Mouse (Mus musculus) embryonic facial prominence, embryonic 14.5 days (tissue): Measurements from ENCODE around the gene Adipor2. TPM values are rescaled to one million over a fixed set of nuclear protein-coding genes. Genes with fewer than 3 reads are reported as not detected.

Source experiments
- ATAC-seq: fragments of 200-750 bp; cut with Nextera tagmentation; 2 replicates; pipeline ENCODE4 v1.8.0; 2017; ENCODE audit warnings: low read depth, moderate number of reproducible peaks, moderate TSS enrichment
- DNase-seq: peaks from one replicate; pipeline ENCODE4 v3.0.0-alpha.2; 2015; ENCODE audit warnings: low spot score
- H3K27ac ChIP-seq: fragments of 300-500 bp; sonication (generic); replicated peaks from 2 replicates; pipeline ENCODE4 v1.5.1; 2014; ENCODE audit warnings: low read depth, mild to moderate bottlenecking, low read length, moderate library complexity
- H3K27me3 ChIP-seq: fragments of 300-500 bp; sonication (generic); replicated peaks from 2 replicates; pipeline ENCODE4 v1.6.1; 2014; ENCODE audit warnings: low read length; ENCODE audit not compliant: control insufficient read depth, insufficient read depth
- H3K36me3 ChIP-seq: fragments of 300-500 bp; sonication (generic); 2 replicates; pipeline ENCODE4 v1.6.1; 2014; ENCODE audit warnings: low read length, mixed read lengths; ENCODE audit not compliant: control insufficient read depth, insufficient read depth
- H3K4me1 ChIP-seq: fragments of 300-500 bp; sonication (generic); 2 replicates; pipeline ENCODE4 v1.6.1; 2014; ENCODE audit warnings: antibody characterized with exemption, low read length; ENCODE audit not compliant: control insufficient read depth, insufficient read depth
- H3K4me2 ChIP-seq: fragments of 300-500 bp; sonication (generic); 2 replicates; pipeline ENCODE4 v1.6.1; 2014; ENCODE audit warnings: low read depth, mild to moderate bottlenecking, low read length, moderate library complexity, mixed read lengths
- H3K4me3 ChIP-seq: fragments of 300-500 bp; sonication (generic); 2 replicates; pipeline ENCODE4 v1.5.1; 2014; ENCODE audit warnings: low read depth, mild to moderate bottlenecking, low read length
- H3K9ac ChIP-seq: fragments of 300-500 bp; sonication (generic); 2 replicates; pipeline ENCODE4 v1.6.1; 2014; ENCODE audit warnings: low read depth, mild to moderate bottlenecking, low read length, moderate library complexity, mixed read lengths
- H3K9me3 ChIP-seq: fragments of 300-500 bp; sonication (generic); 2 replicates; pipeline ENCODE4 v1.6.1; 2016; ENCODE audit warnings: low read length; ENCODE audit not compliant: control insufficient read depth
- WGBS: fragments of 180-500 bp; shearing (Covaris S2); extraction: QIAGEN DNeasy Blood & Tissue Kit; methylation state at CpG from one replicate; pipeline ENCODE4 v1.1.7; 2014; 5-methylcytosine and 5-hydroxymethylcytosine counted together
- polyA plus RNA-seq: library from polyadenylated mRNA; unstranded; fragments of >200 nt; fragmentation: Nextera tagmentation; extraction: Ambion mirVana; gene quantifications from 2 replicates; pipeline ENCODE4 v1.2.1, GENCODE M21; 2014

Adipor2 gene
- polyA plus RNA-seq, 1 experiment from 2014 or later, result 30.1 TPM

DNA sequence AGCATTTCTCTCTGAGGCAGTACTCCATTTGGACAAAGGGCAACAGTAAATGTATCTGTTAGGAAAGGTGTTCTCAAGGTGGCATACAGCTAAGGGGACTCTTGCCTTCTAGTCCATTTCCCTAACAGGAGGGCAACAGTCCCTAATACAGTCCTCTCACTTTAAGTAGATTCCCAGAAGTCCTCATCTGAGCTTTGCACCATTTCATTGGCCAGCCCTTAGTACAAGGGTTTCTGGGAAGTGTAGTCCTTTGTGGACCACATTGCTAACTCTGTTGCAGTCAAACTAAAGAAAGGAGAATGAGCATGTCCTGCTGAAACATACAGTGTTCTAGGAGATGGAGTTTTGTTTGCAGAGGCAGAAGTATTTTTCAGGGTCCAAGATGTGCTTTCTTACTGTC, 76.1 kb downstream of the Adipor2 start:
- H3K9ac ChIP-seq, result no peak overlapping the region
- H3K4me1 ChIP-seq, result no peaks in the 10 kb centered on the region
- DNase-seq (peak; percentile 65), ATAC-seq (peak; percentile 91)
- no peaks in the 10 kb centered on the region for H3K9me3 ChIP-seq
- no peak overlapping the region for H3K4me2 ChIP-seq
- H3K36me3 ChIP-seq, result no peaks in the 10 kb centered on the region
- H3K4me3 ChIP-seq, result no peak overlapping the region
- H3K27ac ChIP-seq, result no peak overlapping the region
- H3K27me3 ChIP-seq, result no peaks in the 10 kb centered on the region

DNA sequence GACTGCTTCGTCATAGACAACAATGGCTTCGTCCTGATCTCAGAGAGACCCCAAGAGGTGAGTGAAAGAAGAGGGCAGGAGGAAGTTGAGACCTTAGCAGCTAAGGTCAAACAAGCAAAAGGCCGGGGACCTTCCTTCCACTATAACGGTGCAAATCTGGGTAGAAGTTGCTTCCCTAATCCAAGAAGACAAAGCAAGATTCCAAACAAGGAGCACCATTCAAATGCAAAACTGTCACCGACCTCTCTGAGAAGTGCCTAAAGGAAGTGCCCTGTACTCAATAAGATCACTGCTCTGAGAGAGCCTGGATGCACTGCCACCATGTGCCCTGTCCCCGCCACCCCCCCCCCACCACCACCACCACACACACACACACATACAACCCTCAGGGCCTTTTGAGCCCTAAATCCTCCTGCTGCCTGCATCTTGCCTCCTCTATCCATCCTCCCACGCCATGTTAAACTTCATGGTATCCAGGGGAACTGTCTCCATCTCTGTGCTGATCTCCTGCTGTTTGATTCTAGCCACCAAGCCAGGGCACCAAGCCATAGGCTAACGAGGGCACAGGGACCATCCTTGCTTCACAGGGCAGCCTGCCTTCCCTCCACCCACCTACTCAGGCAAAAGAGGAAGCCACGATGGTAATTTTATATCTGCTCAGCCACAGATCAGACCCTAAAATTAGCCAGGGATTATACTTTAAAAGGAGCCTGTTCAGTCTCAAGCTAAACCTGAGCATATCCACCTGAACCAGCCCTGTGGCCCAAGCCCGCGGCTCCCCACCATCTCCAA, 79.2 kb downstream of the Adipor2 start:
- Histone ChIP-seq H3K4me1 (no peaks in the 10 kb centered on the region), H3K27ac (no peak overlapping the region), H3K9me3 (no peaks in the 10 kb centered on the region), H3K4me3 (no peak overlapping the region), H3K27me3 (no peaks in the 10 kb centered on the region), H3K4me2 (no peak overlapping the region), H3K36me3 (no peaks in the 10 kb centered on the region), H3K9ac (no peak overlapping the region)
- no peak for DNase-seq
- WGBS, result 33% methylated on average over 10 of the region's 11 CpGs
- no peak for ATAC-seq

DNA sequence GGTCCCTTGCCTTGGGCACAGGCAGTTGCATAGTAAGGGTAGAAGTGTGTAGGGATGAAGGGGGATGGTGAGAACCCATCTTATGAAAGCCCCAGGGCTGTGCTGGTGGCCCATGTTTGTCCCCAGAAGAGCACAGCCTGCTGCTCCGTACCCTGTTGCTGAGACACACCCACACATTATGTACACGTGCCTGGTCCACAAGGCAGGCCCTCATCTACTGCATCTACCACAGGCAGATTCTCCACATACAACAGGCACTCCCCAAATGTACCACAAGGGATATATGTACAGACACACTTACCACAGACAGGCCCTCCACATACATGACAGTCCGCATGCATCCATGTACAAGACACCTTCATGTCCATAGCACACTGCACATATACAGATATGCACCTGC, 80.2 kb downstream of the Adipor2 start:
- no peaks in the 10 kb centered on the region for H3K36me3 ChIP-seq
- ATAC-seq, result no peak
- no peak overlapping the region for H3K4me3 ChIP-seq

DNA sequence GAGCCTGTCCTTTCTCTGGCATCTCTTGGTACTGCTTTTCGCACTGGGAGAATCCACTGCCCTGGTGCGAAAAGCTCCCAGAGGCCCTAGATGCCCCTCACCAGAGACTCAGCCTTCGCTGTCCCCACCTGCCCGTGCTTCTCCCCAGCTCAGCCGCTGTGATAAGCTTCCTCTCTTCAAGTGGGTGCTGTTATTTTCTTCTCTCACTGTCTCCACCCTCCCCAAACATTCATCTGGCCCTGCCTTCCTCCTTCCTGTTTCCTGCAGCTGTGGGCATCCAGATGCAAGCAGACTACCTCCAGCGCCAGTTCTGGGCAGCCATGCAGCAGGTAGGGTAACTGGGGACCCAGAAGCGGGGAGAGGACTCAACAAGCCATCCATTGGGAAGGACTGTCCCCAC, 81.4 kb downstream of the Adipor2 start:
- Histone ChIP-seq H3K9ac (no peak overlapping the region), H3K36me3 (no peaks in the 10 kb centered on the region), H3K4me2 (no peak overlapping the region), H3K4me3 (no peak overlapping the region), H3K27ac (no peak overlapping the region), H3K4me1 (no peaks in the 10 kb centered on the region), H3K27me3 (peaks cover 11% of the 10 kb centered on the region), H3K9me3 (no peaks in the 10 kb centered on the region)
- WGBS, result 84% methylated on average over 7 of the region's 7 CpGs
- DNase-seq, result no peak
- ATAC-seq, result no peak

More for the DNA sequence above, 80.2 kb downstream of the Adipor2 start:
- DNase-seq, result no peak
- Histone ChIP-seq H3K9ac (no peak overlapping the region), H3K4me2 (no peak overlapping the region), H3K9me3 (no peaks in the 10 kb centered on the region), H3K4me1 (no peaks in the 10 kb centered on the region), H3K27me3 (no peaks in the 10 kb centered on the region), H3K27ac (no peak overlapping the region)
- WGBS, result 73% methylated on average over 3 of the region's 3 CpGs

DNA sequence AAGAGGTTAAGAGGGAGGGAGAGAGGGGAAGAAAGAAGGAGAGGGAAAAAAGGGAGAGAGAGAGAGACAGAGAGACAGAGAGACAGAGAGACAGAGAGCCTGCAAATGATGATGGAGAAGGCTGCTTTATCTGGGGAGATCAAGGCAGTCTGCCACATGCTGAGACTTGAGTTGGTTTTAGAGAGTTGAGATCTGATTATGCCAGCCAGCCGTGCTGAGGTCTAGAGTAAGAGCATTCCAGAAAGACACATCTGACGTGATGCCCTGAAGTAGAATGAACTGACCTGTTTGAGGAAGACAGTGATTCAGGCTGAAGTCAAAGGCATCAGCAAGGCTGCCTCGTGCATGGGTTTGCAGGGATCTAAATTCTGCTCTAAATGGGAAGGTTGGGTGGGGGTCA, 83.7 kb downstream of the Adipor2 start:
- DNase-seq, result no peak
- no peaks in the 10 kb centered on the region for H3K36me3 ChIP-seq
- WGBS, result 34% methylated on average over 3 of the region's 3 CpGs
- H3K4me2 ChIP-seq, result no peak overlapping the region
- H3K9ac ChIP-seq, result no peak overlapping the region
- H3K27ac ChIP-seq, result no peak overlapping the region
- no peak for ATAC-seq
- H3K4me3 ChIP-seq, result no peak overlapping the region
- peaks cover 3% of the 10 kb centered on the region; the same call in 1 of the 2 replicates for H3K4me1 ChIP-seq
- no peaks in the 10 kb centered on the region for H3K9me3 ChIP-seq
- H3K27me3 ChIP-seq, result peaks cover 34% of the 10 kb centered on the region

DNA sequence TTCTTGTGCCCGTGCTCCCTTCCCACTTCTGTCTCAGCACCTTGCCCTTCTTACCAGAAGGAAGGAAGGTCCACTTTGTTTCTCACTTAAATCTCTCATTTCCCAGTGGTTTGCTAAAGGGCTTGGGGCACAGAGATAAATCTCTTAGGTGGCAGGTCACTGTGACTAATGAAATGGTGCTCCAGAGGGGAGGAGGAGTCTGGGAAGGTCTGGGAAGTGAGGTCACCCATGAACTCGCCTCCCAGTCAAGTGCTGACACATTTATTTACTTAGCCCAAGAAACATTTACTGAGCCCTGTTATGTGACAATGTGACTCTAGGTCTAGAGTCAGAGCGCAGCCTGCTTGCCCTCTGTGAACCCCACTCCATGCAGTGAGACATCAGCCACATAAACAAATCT, 84.3 kb downstream of the Adipor2 start:
- peaks cover 3% of the 10 kb centered on the region; the same call in 1 of the 2 replicates for H3K4me1 ChIP-seq
- no peaks in the 10 kb centered on the region for H3K9me3 ChIP-seq
- DNase-seq (no peak), ATAC-seq (no peak)
- no peaks in the 10 kb centered on the region for H3K36me3 ChIP-seq
- no peak overlapping the region for H3K27ac ChIP-seq
- H3K4me2 ChIP-seq, result no peak overlapping the region
- H3K9ac ChIP-seq, result no peak overlapping the region
- WGBS, result 19% methylated on average over 2 of the region's 3 CpGs
- no peak overlapping the region for H3K4me3 ChIP-seq
- H3K27me3 ChIP-seq, result peaks cover 39% of the 10 kb centered on the region

DNA sequence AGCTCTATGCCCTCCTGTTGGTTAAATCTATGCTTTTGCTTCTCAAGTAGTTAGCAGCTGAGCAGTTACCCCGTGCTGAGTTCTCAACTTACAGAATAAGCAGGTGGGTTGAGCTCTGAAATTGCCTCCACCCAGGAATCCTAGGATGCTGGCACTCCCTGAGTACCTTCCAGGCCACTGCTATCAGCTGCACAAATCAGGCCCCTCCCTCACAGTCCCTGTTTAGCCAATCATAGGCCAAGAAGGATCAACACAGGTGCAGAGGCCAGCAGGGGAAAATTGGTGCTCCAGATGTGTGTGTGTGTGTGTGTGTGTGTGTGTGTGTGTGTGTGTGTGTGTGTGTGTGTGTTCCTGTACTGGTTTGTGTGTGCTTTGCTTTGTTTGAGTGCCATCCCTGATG, 85.4 kb downstream of the Adipor2 start:
- WGBS, result 8% methylated on average over 1 of the region's 1 CpGs
- H3K27me3 ChIP-seq, result peaks cover 50% of the 10 kb centered on the region
- ATAC-seq, result peak; percentile 56; the same call in 1 of the 2 replicates
- no peak overlapping the region for H3K27ac ChIP-seq
- no peaks in the 10 kb centered on the region for H3K9me3 ChIP-seq
- peak; percentile 17 for DNase-seq
- H3K36me3 ChIP-seq, result no peaks in the 10 kb centered on the region
- H3K4me3 ChIP-seq, result no peak overlapping the region
- H3K4me2 ChIP-seq, result no peak overlapping the region
- no peak overlapping the region for H3K9ac ChIP-seq
- peaks cover 3% of the 10 kb centered on the region; the same call in 1 of the 2 replicates for H3K4me1 ChIP-seq

DNA sequence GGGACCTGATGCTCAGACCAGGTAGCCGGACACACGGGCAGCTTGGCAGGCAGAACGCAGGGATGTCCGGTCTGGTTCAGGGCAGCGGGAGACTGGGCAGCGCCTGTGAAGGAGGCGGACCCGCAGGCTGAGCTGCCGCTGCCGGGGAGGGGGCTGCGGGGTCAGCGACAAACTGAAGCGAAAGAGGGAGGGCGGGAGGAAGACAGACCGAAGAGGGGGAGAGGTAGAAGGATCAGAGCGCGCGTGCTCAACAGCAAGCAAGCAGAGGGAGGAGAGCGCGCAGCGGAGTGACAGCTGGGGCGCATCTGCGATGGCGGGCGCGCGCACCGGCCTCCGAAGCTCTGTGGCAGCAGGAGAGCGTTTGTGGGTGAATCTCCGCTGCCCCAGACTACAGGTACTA, 87.0 kb downstream of the Adipor2 start, which contains the start of gene Lrtm2:
Gene Lrtm2, minus strand, starts transcription at position 261 of the 400 bp plus-strand sequence.
- Histone ChIP-seq H3K36me3 (no peaks in the 10 kb centered on the region), H3K4me1 (peaks cover 3% of the 10 kb centered on the region; the same call in 1 of the 2 replicates), H3K4me3 (peak within 1 kb of the TSS; percentile 37), H3K27ac (no peak within 1 kb of the TSS), H3K9me3 (no peaks in the 10 kb centered on the region), H3K4me2 (peak within 1 kb of the TSS; percentile 52), H3K27me3 (peaks cover 55% of the 10 kb centered on the region), H3K9ac (peak within 1 kb of the TSS; percentile 14; the same call in 1 of the 2 replicates)
- DNase-seq, result peak; percentile 56
- no peak for ATAC-seq
- WGBS, result 0% methylated on average over 23 of the region's 31 CpGs

DNA sequence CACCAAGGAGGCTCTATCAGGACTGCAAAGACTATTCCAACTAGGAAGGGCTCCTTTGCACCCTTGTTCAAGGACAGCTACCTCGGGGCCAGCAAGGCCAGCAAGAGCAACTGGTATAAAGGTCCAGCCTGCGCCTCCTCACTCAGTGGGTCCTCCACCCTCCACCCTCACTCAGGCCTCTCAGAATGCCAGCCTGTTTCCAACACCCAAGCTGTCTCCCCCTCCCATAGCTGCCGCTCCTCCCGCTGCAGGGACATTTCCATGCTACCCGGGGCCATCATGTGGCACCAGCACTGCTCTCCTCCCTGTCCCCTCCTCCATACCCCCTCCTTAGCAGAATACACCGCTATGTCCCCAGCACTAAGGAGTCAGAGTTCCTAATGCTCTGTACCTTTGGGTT, 87.6 kb downstream of the Adipor2 start:
- DNase-seq (no peak), ATAC-seq (no peak)
- Histone ChIP-seq H3K27me3 (peaks cover 55% of the 10 kb centered on the region), H3K4me3 (no peak overlapping the region), H3K4me1 (peaks cover 3% of the 10 kb centered on the region; the same call in 1 of the 2 replicates), H3K9me3 (no peaks in the 10 kb centered on the region), H3K4me2 (peak overlapping the region; percentile 52; the same call in 1 of the 2 replicates), H3K36me3 (no peaks in the 10 kb centered on the region), H3K9ac (no peak overlapping the region), H3K27ac (no peak overlapping the region)
- WGBS, result 14% methylated on average over 6 of the region's 6 CpGs
